Mouse (Mus musculus): ENCODE data around the gene Mmgt2.

DNA sequence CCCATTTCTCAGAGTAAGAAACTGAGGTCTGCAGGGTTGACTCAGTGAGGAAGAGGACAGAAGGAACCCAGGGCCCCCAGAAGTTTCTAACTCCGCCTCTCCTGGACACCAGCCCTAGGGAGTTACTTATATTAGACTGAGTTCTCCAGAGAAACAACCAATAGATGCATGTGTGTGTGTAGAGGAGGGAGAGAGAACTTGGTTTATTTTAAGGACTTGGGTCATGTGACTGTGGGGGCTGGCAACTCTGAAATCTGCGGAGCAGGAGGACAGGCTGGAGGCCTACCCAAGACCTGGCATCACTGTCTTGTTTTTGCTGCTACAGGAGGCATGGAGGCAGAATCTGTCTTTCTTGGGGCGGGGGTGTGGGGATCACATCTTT is 11.6 kb upstream of the Mmgt2 start:
- no peak for TF ChIP-seq CTCF (IDR thresholded peaks at IDR 0.05; ENCODE audit: control insufficient read depth, insufficient read depth, insufficient replicate concordance, low read depth, low read length)
- TF ChIP-seq POLR2A (IDR thresholded peaks at IDR 0.05; ENCODE audit: control insufficient read depth, low read depth, low read length) = no peak
